Mouse (Mus musculus) MN1 (cell line): ENCODE results near the gene Tenm4.
A peak's percentile ranks its signal among the peaks of the same experiment; 100 is the strongest.

ENCODE experiments used
- DNase-seq: peaks from one replicate; pipeline ENCODE4 v3.0.0-alpha.2; 2016; ENCODE audit warnings: low spot score

The Tenm4 gene

GRCm38 (mm10) chr7:96203812-96204560 is 32.9 kb downstream of the Tenm4 start:
- no peak for DNase-seq

GRCm38 (mm10) chr7:96204809-96205350 is 33.8 kb downstream of the Tenm4 start:
- no peak for DNase-seq

GRCm38 (mm10) chr7:96207071-96207470 is 36.0 kb downstream of the Tenm4 start:
- DNase-seq = no peak

- DNase-seq = peak; percentile 65
These were observed 38.9 kb downstream of the Tenm4 start for GRCm38 (mm10) chr7:96209783-96210524.

- peak; percentile 69 for DNase-seq
These were observed 39.7 kb downstream of the Tenm4 start for GRCm38 (mm10) chr7:96210525-96211369.

GRCm38 (mm10) chr7:96211618-96212021 is 40.6 kb downstream of the Tenm4 start:
- DNase-seq = peak; percentile 36

- DNase-seq = no peak
These were observed 41.2 kb downstream of the Tenm4 start for GRCm38 (mm10) chr7:96212224-96212591.

- DNase-seq = peak; percentile 73
These were observed 41.8 kb downstream of the Tenm4 start for GRCm38 (mm10) chr7:96212592-96213541.

- peak; percentile 13 for DNase-seq
These were observed 42.7 kb downstream of the Tenm4 start for GRCm38 (mm10) chr7:96213741-96214140.

GRCm38 (mm10) chr7:96214876-96215275 is 43.8 kb downstream of the Tenm4 start:
- no peak for DNase-seq

GRCm38 (mm10) chr7:96215894-96216509 is 45.0 kb downstream of the Tenm4 start:
- no peak for DNase-seq

- no peak for DNase-seq
These were observed 48.3 kb downstream of the Tenm4 start for GRCm38 (mm10) chr7:96219386-96219785.

- DNase-seq = no peak
These were observed 49.6 kb downstream of the Tenm4 start for GRCm38 (mm10) chr7:96220647-96221046.

- DNase-seq = no peak
These were observed 51.5 kb downstream of the Tenm4 start for GRCm38 (mm10) chr7:96222569-96222968.

- no peak for DNase-seq
These were observed 57.7 kb downstream of the Tenm4 start for GRCm38 (mm10) chr7:96228562-96229268.

GRCm38 (mm10) chr7:96230006-96230719 is 59.1 kb downstream of the Tenm4 start:
- DNase-seq = no peak

- no peak for DNase-seq
These were observed 59.7 kb downstream of the Tenm4 start for GRCm38 (mm10) chr7:96230720-96231241.

- no peak for DNase-seq
These were observed 64.8 kb downstream of the Tenm4 start for GRCm38 (mm10) chr7:96235847-96236246.

- DNase-seq = no peak
These were observed 69.6 kb downstream of the Tenm4 start for GRCm38 (mm10) chr7:96240661-96241060.
